Mouse (Mus musculus) midbrain, postnatal 0 days (tissue): ENCODE results near the gene Klhl29. TPM values are rescaled to one million over a fixed set of nuclear protein-coding genes. Genes with fewer than 3 reads are reported as not detected.
A peak's percentile ranks its signal among the peaks of the same experiment; 100 is the strongest.

Experiments used
- ATAC-seq: fragments of 200-750 bp; cut with Nextera tagmentation; 2 replicates; pipeline ENCODE4 v1.8.0; 2017; ENCODE audit warnings: moderate number of reproducible peaks, mild to moderate bottlenecking, moderate TSS enrichment, moderate library complexity; ENCODE audit not compliant: low FRiP score
- DNase-seq: peaks from one replicate; pipeline ENCODE4 v3.0.0-alpha.2; 2015; ENCODE audit warnings: low spot score
- H3K27ac ChIP-seq: fragments of 300-500 bp; sonication (generic); 2 replicates; pipeline ENCODE4 v1.5.1; 2014; ENCODE audit warnings: low read depth, mild to moderate bottlenecking, low read length, mixed read lengths
- H3K27me3 ChIP-seq: fragments of 300-500 bp; sonication (generic); 2 replicates; pipeline ENCODE4 v1.6.1; 2014; ENCODE audit warnings: low read length, control low read depth, mixed read lengths; ENCODE audit not compliant: insufficient read depth
- H3K36me3 ChIP-seq: fragments of 300-500 bp; sonication (generic); 2 replicates; pipeline ENCODE4 v1.6.1; 2014; ENCODE audit warnings: low read length, control low read depth, mixed read lengths; ENCODE audit not compliant: insufficient read depth
- H3K4me1 ChIP-seq: fragments of 300-500 bp; sonication (generic); 2 replicates; pipeline ENCODE4 v1.6.1; 2014; ENCODE audit warnings: mild to moderate bottlenecking, control low read depth, antibody characterized with exemption, low read length, mixed read lengths; ENCODE audit not compliant: insufficient read depth
- H3K4me2 ChIP-seq: fragments of 300-500 bp; sonication (generic); 2 replicates; pipeline ENCODE4 v1.6.1; 2014; ENCODE audit warnings: low read depth, mild to moderate bottlenecking, low read length, mixed read lengths; ENCODE audit not compliant: poor library complexity, severe bottlenecking
- H3K4me3 ChIP-seq: fragments of 300-500 bp; sonication (generic); 2 replicates; pipeline ENCODE4 v1.5.1; 2014; ENCODE audit warnings: low read depth, mild to moderate bottlenecking, low read length, moderate library complexity
- H3K9ac ChIP-seq: fragments of 300-500 bp; sonication (generic); replicated peaks from 2 replicates; pipeline ENCODE4 v1.6.1; 2014; ENCODE audit warnings: mild to moderate bottlenecking, low read length, moderate library complexity, mixed read lengths; ENCODE audit not compliant: poor library complexity, severe bottlenecking
- H3K9me3 ChIP-seq: fragments of 300-500 bp; sonication (generic); 2 replicates; pipeline ENCODE4 v1.6.1; 2016; ENCODE audit warnings: low read length, control low read depth
- CTCF ChIP-seq: IDR thresholded peaks from 2 replicates; pipeline ENCODE4 v1.5.1; 2016; ENCODE audit warnings: antibody characterized with exemption, mild to moderate bottlenecking
- WGBS: fragments of 180-500 bp; shearing (Covaris S2); extraction: QIAGEN DNeasy Blood & Tissue Kit; methylation state at CpG from one replicate; pipeline ENCODE4 v1.1.7; 2014; 5-methylcytosine and 5-hydroxymethylcytosine counted together
- polyA plus RNA-seq: library from polyadenylated mRNA; unstranded; fragments of >200 nt; fragmentation: Nextera tagmentation; extraction: Ambion mirVana; gene quantifications from 2 replicates; pipeline ENCODE4 v1.2.1, GENCODE M21; 2015
- total RNA-seq: library from RNA; depleted of rRNA; stranded (reverse); fragments of >200 nt; gene quantifications from 2 replicates; pipeline ENCODE4 v1.2.3, GENCODE M21; 2014

Gene Klhl29
- total and polyA plus RNA-seq, 2 experiments from 2014 or later = 2.7 to 11.9 TPM

DNA sequence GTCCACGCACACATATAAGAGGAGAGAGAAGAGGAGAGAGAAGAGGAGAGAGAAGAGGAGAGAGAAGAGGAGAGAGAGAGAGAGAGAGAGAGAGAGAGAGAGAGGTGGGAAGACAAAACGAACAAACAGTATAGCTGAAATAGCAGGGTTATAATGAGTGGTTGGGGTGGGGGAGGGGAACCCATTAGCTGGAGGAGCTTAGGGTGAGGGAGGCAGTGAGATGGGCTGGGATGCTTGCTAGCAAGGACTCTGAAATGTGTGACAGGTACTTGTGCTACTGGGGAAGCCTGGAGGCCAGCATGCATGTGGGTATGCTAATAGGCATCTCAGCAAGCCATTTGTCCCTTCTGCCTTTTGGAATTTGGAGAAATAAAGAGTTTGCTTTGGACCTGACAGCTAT, 122.9 kb downstream of the Klhl29 start:
- Histone ChIP-seq H3K27me3 (no peaks in the 10 kb centered on the region), H3K9ac (no peak overlapping the region), H3K4me3 (no peak overlapping the region), H3K4me2 (no peak overlapping the region), H3K9me3 (no peaks in the 10 kb centered on the region), H3K27ac (no peak overlapping the region), H3K36me3 (no peaks in the 10 kb centered on the region), H3K4me1 (peaks cover 9% of the 10 kb centered on the region; the same call in 1 of the 2 replicates)
- TF ChIP-seq CTCF = no peak
- 67% methylated on average over 2 of the region's 2 CpGs for WGBS
- DNase-seq (no peak), ATAC-seq (no peak)

DNA sequence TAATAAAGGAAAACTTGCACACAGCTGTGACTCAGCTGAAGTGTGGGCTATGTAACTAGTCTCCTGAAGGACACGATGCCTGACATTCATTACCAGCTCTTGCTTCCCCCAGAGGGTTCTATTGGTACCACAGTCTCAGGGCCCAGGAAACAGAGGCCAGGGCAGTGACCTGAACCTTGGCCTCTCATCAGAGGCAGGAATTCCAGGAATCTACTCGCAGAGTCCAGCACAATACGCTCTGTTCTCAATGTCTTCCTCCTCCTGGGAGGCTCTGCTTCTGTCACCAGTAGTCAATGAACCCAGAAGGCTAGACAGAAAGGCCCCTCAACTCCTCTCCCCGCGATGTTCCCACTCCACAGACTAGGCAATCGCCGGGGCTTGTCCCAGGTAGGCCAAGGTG, 125.4 kb downstream of the Klhl29 start:
- DNase-seq (no peak), ATAC-seq (no peak)
- 53% methylated on average over 7 of the region's 7 CpGs for WGBS
- TF ChIP-seq CTCF = no peak
- no peak overlapping the region for H3K4me3 ChIP-seq
- H3K9ac ChIP-seq = no peak overlapping the region
- peaks cover 8% of the 10 kb centered on the region; the same call in 1 of the 2 replicates for H3K4me1 ChIP-seq
- no peaks in the 10 kb centered on the region for H3K9me3 ChIP-seq
- no peak overlapping the region for H3K4me2 ChIP-seq
- no peaks in the 10 kb centered on the region for H3K27me3 ChIP-seq
- H3K36me3 ChIP-seq = no peaks in the 10 kb centered on the region
- no peak overlapping the region for H3K27ac ChIP-seq

DNA sequence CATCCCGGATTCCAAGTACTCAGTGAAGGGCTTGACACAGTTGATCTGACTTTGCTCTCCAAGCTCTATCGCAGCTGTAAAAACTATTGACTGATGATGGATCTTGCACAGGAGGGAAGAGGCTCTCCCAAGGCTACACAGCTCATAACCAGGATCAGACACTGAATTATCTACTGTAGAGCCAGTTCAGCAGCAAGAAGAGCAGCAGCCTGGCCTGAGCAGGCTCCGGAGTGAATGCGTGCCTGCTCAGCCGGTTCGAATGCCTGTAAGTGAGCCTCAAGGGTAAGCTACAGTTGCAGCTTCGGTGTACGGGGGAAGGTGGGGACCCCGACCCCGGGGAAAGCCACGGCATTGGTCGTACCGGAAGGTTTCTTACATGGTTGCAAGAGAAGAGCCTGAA, 126.4 kb downstream of the Klhl29 start:
- no peak for TF ChIP-seq CTCF
- Histone ChIP-seq H3K4me3 (no peak overlapping the region), H3K4me1 (peaks cover 7% of the 10 kb centered on the region; the same call in 1 of the 2 replicates)

DNA sequence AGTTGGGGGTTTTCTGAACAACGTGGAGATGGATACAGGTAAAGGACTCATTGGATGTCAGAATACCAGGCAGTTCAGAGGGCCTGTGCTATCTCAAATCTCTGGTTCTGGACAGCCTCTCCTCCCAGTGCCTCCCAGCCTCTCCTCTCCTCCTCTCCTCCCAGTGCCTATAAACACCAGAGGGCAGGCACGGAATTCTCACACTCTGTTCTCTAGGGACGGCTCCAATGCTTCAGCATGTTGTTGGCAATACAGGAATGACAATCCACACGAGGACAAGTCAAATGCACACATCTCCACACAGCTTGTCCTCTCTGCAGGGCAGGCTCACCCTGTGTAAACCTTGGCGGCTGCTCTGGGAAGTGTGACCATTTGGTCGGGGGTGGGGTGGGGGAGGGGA, 128.0 kb downstream of the Klhl29 start:
- Histone ChIP-seq H3K4me2 (no peak overlapping the region), H3K27ac (no peak overlapping the region), H3K4me1 (peaks cover 3% of the 10 kb centered on the region; the same call in 1 of the 2 replicates), H3K27me3 (no peaks in the 10 kb centered on the region), H3K36me3 (no peaks in the 10 kb centered on the region), H3K9ac (no peak overlapping the region), H3K4me3 (no peak overlapping the region), H3K9me3 (no peaks in the 10 kb centered on the region)
- DNase-seq (peak; percentile 33), ATAC-seq (no peak)
- no peak for TF ChIP-seq CTCF
- WGBS = 54% methylated on average over 6 of the region's 6 CpGs

More for the DNA sequence above, 126.4 kb downstream of the Klhl29 start:
- H3K9ac ChIP-seq = no peak overlapping the region
- 94% methylated on average over 13 of the region's 13 CpGs for whole genome bisulfite sequencing
- no peaks in the 10 kb centered on the region for H3K9me3 ChIP-seq
- H3K4me2 ChIP-seq = no peak overlapping the region
- H3K36me3 ChIP-seq = no peaks in the 10 kb centered on the region
- no peak overlapping the region for H3K27ac ChIP-seq
- no peak for DNase-seq
- no peaks in the 10 kb centered on the region for H3K27me3 ChIP-seq
- no peak for ATAC-seq

DNA sequence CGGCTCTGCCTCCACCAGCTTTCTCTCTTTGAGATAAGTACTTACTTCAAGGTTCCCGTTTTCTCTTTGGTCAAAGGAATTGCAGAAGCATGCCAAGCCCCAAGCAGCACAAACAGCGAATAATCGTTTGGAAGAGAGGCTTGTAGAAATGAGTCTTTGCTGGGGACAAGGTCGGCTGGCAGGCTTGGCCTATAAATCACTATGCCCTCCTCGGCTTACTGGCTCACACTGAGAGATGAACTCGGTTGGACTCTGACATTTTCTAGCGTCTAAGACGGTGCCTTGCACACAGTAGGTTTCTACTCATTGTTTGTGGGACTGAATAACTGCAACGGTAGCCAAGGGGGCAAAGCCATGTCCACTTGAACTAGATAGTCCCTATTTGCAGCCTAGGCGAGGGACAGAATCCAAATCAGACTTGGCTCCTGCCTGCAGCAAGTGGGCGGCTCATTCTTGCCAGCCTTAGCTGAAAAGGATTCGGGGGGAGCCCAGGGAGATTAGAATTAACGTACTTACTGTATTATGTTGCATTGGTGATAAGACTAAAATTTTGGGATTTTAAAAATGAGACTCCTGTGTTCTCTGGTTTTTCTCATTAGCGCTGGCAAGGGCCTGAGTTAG, 128.7 kb downstream of the Klhl29 start:
- H3K4me1 ChIP-seq = peaks cover 3% of the 10 kb centered on the region; the same call in 1 of the 2 replicates
- no peaks in the 10 kb centered on the region for H3K36me3 ChIP-seq
- H3K9me3 ChIP-seq = no peaks in the 10 kb centered on the region
- H3K4me2 ChIP-seq = no peak overlapping the region
- no peak overlapping the region for H3K9ac ChIP-seq
- WGBS = 59% methylated on average over 15 of the region's 15 CpGs
- no peaks in the 10 kb centered on the region for H3K27me3 ChIP-seq
- no peak for ATAC-seq
- H3K27ac ChIP-seq = peak overlapping the region; percentile 13; the same call in 1 of the 2 replicates
- DNase-seq = peak; percentile 36
- TF ChIP-seq CTCF = no peak
- no peak overlapping the region for H3K4me3 ChIP-seq

DNA sequence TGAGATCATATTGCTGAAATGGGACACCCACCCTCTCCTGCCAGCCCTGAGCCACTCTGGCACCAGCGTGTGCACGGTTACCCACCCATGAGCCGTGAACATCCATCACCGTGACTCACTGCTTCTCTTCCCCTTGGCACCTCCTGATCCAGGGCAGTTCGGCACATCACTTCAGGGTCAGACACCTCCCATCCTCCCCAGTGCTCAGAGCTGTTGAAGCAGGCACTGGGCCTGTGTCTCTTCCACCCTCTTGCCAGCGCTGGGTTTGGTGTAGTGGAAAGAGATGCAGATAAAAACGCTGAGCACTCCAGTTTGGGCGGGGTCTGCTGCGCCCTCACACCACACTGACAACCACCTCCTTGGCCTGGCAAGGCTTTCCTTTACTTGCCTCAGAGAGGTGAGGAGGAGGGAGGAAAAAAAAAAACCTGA, 129.3 kb downstream of the Klhl29 start:
- Histone ChIP-seq H3K4me3 (no peak overlapping the region), H3K9ac (no peak overlapping the region), H3K36me3 (no peaks in the 10 kb centered on the region), H3K4me2 (no peak overlapping the region), H3K27ac (peak overlapping the region; percentile 13; the same call in 1 of the 2 replicates), H3K27me3 (no peaks in the 10 kb centered on the region), H3K9me3 (no peaks in the 10 kb centered on the region), H3K4me1 (peaks cover 3% of the 10 kb centered on the region; the same call in 1 of the 2 replicates)
- ATAC-seq = no peak
- 87% methylated on average over 9 of the region's 9 CpGs for WGBS
- no peak for TF ChIP-seq CTCF
- DNase-seq = no peak
